Mouse (Mus musculus): Measurements from ENCODE around the gene Clec10a.

Gene Clec10a

GRCm38 (mm10) chr11:70180496-70180895, 24.5 kb downstream of the Clec10a start:
- no peak for DNase-seq (ENCODE audit: low spot score in 2 of 2)

GRCm38 (mm10) chr11:70185120-70185519, 29.1 kb downstream of the Clec10a start:
- no peak for DNase-seq (ENCODE audit: low spot score in 2 of 2)

GRCm38 (mm10) chr11:70189319-70190134, 33.5 kb downstream of the Clec10a start:
- no peak for DNase-seq (ENCODE audit: low spot score in 2 of 2)

GRCm38 (mm10) chr11:70191188-70191587, 35.2 kb downstream of the Clec10a start:
- no peak for DNase-seq (ENCODE audit: low spot score in 2 of 2)

GRCm38 (mm10) chr11:70192157-70192556, 36.2 kb downstream of the Clec10a start:
- DNase-seq (ENCODE audit: low spot score in 2 of 2) = no peak

- DNase-seq (ENCODE audit: low spot score in 2 of 2) = no peak
Measured at GRCm38 (mm10) chr11:70193354-70194285, 37.6 kb downstream of the Clec10a start.

GRCm38 (mm10) chr11:70198332-70198731, 42.3 kb downstream of the Clec10a start:
- no peak for DNase-seq (ENCODE audit: low spot score in 2 of 2)

GRCm38 (mm10) chr11:70199107-70199506, 43.1 kb downstream of the Clec10a start:
- DNase-seq (ENCODE audit: low spot score in 2 of 2) = no peak

- DNase-seq (ENCODE audit: low spot score in 2 of 2) = no peak
Measured at GRCm38 (mm10) chr11:70200036-70200608, 44.1 kb downstream of the Clec10a start.

GRCm38 (mm10) chr11:70201691-70202090, 45.7 kb downstream of the Clec10a start:
- DNase-seq (ENCODE audit: low spot score in 2 of 2) = peak; percentile 72 to 86

GRCm38 (mm10) chr11:70206801-70207200, 50.8 kb downstream of the Clec10a start:
- DNase-seq (ENCODE audit: low spot score in 2 of 2) = no peak

GRCm38 (mm10) chr11:70207283-70207682, 51.3 kb downstream of the Clec10a start:
- no peak for DNase-seq (ENCODE audit: low spot score in 2 of 2)

GRCm38 (mm10) chr11:70208778-70209388, 52.9 kb downstream of the Clec10a start:
- DNase-seq (ENCODE audit: low spot score in 2 of 2) = no peak

GRCm38 (mm10) chr11:70210681-70211080, 54.7 kb downstream of the Clec10a start:
- no peak for DNase-seq (ENCODE audit: low spot score in 2 of 2)

- no peak for DNase-seq (ENCODE audit: low spot score in 2 of 2)
Measured at GRCm38 (mm10) chr11:70211972-70212371, 56.0 kb downstream of the Clec10a start.

GRCm38 (mm10) chr11:70212423-70212822, 56.4 kb downstream of the Clec10a start, which contains the start of gene Slc16a11:
Gene Slc16a11 (plus strand): TSS chr11:70212752.
- no peak for DNase-seq (ENCODE audit: low spot score in 2 of 2)

GRCm38 (mm10) chr11:70212896-70213295, 56.9 kb downstream of the Clec10a start:
- peak in 1 of 2 experiments; percentile 73 for DNase-seq (ENCODE audit: low spot score in 2 of 2)

GRCm38 (mm10) chr11:70213736-70214135, 57.7 kb downstream of the Clec10a start:
- DNase-seq (ENCODE audit: low spot score in 2 of 2) = no peak

- no peak for DNase-seq (ENCODE audit: low spot score in 2 of 2)
Measured at GRCm38 (mm10) chr11:70214191-70214855, 58.3 kb downstream of the Clec10a start.

GRCm38 (mm10) chr11:70214856-70215209, 58.8 kb downstream of the Clec10a start:
- no peak for DNase-seq (ENCODE audit: low spot score in 2 of 2)

GRCm38 (mm10) chr11:70215301-70215700, 59.3 kb downstream of the Clec10a start:
- no peak for DNase-seq (ENCODE audit: low spot score in 2 of 2)

Measured in urinary bladder, postnatal 4 days (tissue).